Mouse (Mus musculus): ENCODE data around the gene Hydin.
A peak's percentile ranks its signal among the peaks of the same experiment; 100 is the strongest.

The Hydin gene

GRCm38 (mm10) chr8:110631201-110631600, 364.4 kb downstream of the Hydin start:
- DNase-seq (ENCODE audit: low spot score in 2 of 2) = peak in 1 of 2 experiments; percentile 27

GRCm38 (mm10) chr8:110633814-110634213, 367.0 kb downstream of the Hydin start:
- DNase-seq (ENCODE audit: low spot score in 2 of 2) = peak in 1 of 2 experiments; percentile 36

GRCm38 (mm10) chr8:110636182-110636581, 369.4 kb downstream of the Hydin start:
- DNase-seq (ENCODE audit: low spot score in 2 of 2) = peak in 1 of 2 experiments; percentile 34

- no peak for DNase-seq (ENCODE audit: low spot score in 2 of 2)
These were observed 375.6 kb downstream of the Hydin start for GRCm38 (mm10) chr8:110642331-110642730.

- DNase-seq (ENCODE audit: low spot score in 2 of 2) = no peak
These were observed 376.4 kb downstream of the Hydin start for GRCm38 (mm10) chr8:110643177-110643576.

GRCm38 (mm10) chr8:110644422-110644821, 377.6 kb downstream of the Hydin start:
- no peak for DNase-seq (ENCODE audit: low spot score in 2 of 2)

GRCm38 (mm10) chr8:110644901-110645300, 378.1 kb downstream of the Hydin start:
- DNase-seq (ENCODE audit: low spot score in 2 of 2) = no peak

GRCm38 (mm10) chr8:110645340-110645739, 378.6 kb downstream of the Hydin start:
- DNase-seq (ENCODE audit: low spot score in 2 of 2) = no peak

- peak; percentile 37 to 65 for DNase-seq (ENCODE audit: low spot score in 2 of 2)
These were observed 379.3 kb downstream of the Hydin start for GRCm38 (mm10) chr8:110646064-110646463.

GRCm38 (mm10) chr8:110648577-110648976, 381.8 kb downstream of the Hydin start:
- DNase-seq (ENCODE audit: low spot score in 2 of 2) = no peak

- DNase-seq (ENCODE audit: low spot score in 2 of 2) = no peak
These were observed 382.5 kb downstream of the Hydin start for GRCm38 (mm10) chr8:110649286-110649685.

- DNase-seq (ENCODE audit: low spot score in 2 of 2) = no peak
These were observed 384.1 kb downstream of the Hydin start for GRCm38 (mm10) chr8:110650838-110651237.

GRCm38 (mm10) chr8:110651847-110652246, 385.1 kb downstream of the Hydin start:
- DNase-seq (ENCODE audit: low spot score in 2 of 2) = no peak

- DNase-seq (ENCODE audit: low spot score in 2 of 2) = no peak
These were observed 387.6 kb downstream of the Hydin start for GRCm38 (mm10) chr8:110654075-110655060.

- DNase-seq (ENCODE audit: low spot score in 2 of 2) = no peak
These were observed 389.1 kb downstream of the Hydin start for GRCm38 (mm10) chr8:110655827-110656226.

- no peak for DNase-seq (ENCODE audit: low spot score in 2 of 2)
These were observed 390.9 kb downstream of the Hydin start for GRCm38 (mm10) chr8:110657661-110658060.

Measured in urinary bladder, postnatal 36 days (tissue).